In the genomic region with DNA sequence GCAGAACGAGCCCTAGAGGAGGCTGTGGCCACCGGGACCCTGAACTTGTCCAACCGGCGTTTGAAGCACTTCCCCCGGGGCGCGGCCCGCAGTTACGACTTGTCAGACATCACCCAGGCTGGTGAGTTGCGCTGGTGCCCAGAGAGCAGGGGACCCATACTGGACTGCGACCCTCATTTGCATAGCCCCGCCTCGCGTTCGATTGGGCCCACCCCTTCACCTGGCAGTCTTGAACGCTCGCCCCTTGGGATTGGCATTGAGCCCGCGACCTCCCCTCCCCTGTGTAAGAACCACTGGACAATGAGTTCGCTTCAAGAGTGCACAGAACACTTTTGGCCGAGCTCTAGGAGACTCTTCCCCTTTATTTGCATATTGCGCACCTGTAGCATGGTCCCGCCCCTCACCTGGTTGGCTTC, we compare ENCODE assay signal across 8 mouse cellular contexts. TPM values are rescaled to one million over a fixed set of nuclear protein-coding genes. Genes with fewer than 3 reads are reported as not detected.
DNase-seq lines count a peak whose midpoint lies in the region; ATAC-seq and TF ChIP-seq lines count a peak whose summit lies in the region.

No protein-coding gene starts in this region.

- in situ Hi-C loops in CH12.LX (cut with MboI; ENCODE audit: low pct_ligation_motif_present, low pct_unique_long_range_greater_than_20kb, low sequenced_read_pairs) = no loop called here

- TF ChIP-seq CTCF in cerebellum, adult 2 months (IDR thresholded peaks at IDR 0.05; ENCODE audit: borderline replicate concordance, insufficient read depth, low read depth, low read length) = no peak
- TF ChIP-seq CTCF in CH12.LX (conservative IDR thresholded peaks at IDR 0.05 in 1 of 2, IDR thresholded peaks at IDR 0.05 in 1 of 2; ENCODE audit: low read depth in 2 of 2, low read length in 2 of 2) = no peak
- no peak; the same call in 1 of the 2 replicates for TF ChIP-seq CTCF in kidney, postnatal 0 days (IDR thresholded peaks at IDR 0.05; ENCODE audit: low read depth)
- TF ChIP-seq CTCF in testis, adult 2 months (IDR thresholded peaks at IDR 0.05; ENCODE audit: control insufficient read depth, insufficient read depth, insufficient replicate concordance, low read depth, low read length) = no peak

- H3K79me2 ChIP-seq in CH12.LX (replicated peaks; ENCODE audit: control insufficient read depth, extremely low read depth, insufficient read depth, poor library complexity, severe bottlenecking) = peaks cover 14% of the 10 kb centered on the region

- H3K27ac ChIP-seq in cerebellum, adult 2 months (ENCODE audit: insufficient read depth, low read length) = peak overlapping the region; percentile 11; the same call in 1 of the 2 replicates
- peak overlapping the region; percentile 94 for H3K27ac ChIP-seq in CH12.LX (ENCODE audit: insufficient read depth, low read depth)
- peak overlapping the region; percentile 87 for H3K27ac ChIP-seq in forebrain, embryonic 11.5 days (ENCODE audit: low read depth, low read length)
- H3K27ac ChIP-seq in kidney, postnatal 0 days = peak overlapping the region; percentile 96
- peak overlapping the region; percentile 97 for H3K27ac ChIP-seq in testis, adult 2 months (ENCODE audit: control insufficient read depth, insufficient read depth, low read depth, low read length)

- peak overlapping the region; percentile 84 for H3K4me3 ChIP-seq in cerebellum, adult 2 months (replicated peaks; ENCODE audit: insufficient read depth, low read depth, low read length)
- peak overlapping the region; percentile 79 to 91 (median 81) for H3K4me3 ChIP-seq in CH12.LX (replicated peaks in 1 of 3; ENCODE audit: low read depth in 2 of 3, low read length in 2 of 3, poor library complexity in 1 of 3)
- peak overlapping the region; percentile 82 for H3K4me3 ChIP-seq in forebrain, embryonic 11.5 days (ENCODE audit: low read depth, low read length)
- peak overlapping the region; percentile 74 for H3K4me3 ChIP-seq in kidney, postnatal 0 days (replicated peaks; ENCODE audit: low read depth, low read length)
- peak overlapping the region; percentile 92 for H3K4me3 ChIP-seq in testis, adult 2 months (ENCODE audit: control insufficient read depth, low read depth, low read length)

- no peak for TF ChIP-seq POLR2A in cerebellum, adult 2 months (IDR thresholded peaks at IDR 0.05; ENCODE audit: borderline replicate concordance, insufficient read depth, low read length)
- no peak; the same call in 1 of the 2 replicates for TF ChIP-seq POLR2A in CH12.LX (IDR thresholded peaks at IDR 0.05; ENCODE audit: low read depth, low read length)
- TF ChIP-seq POLR2A in testis, adult 2 months (IDR thresholded peaks at IDR 0.05; ENCODE audit: control insufficient read depth, low read depth, low read length) = no peak; the same call in 1 of the 2 replicates

- WGBS in cerebellum, adult 2 months = 2% methylated on average over 23 of the region's 23 CpGs
- WGBS in forebrain, embryonic 11.5 days = under 1% methylated on average over 22 of the region's 23 CpGs
- WGBS in kidney, postnatal 0 days = under 1% methylated on average over 23 of the region's 23 CpGs

- no peak for TF ChIP-seq RAD21 in CH12.LX (IDR thresholded peaks at IDR 0.05; ENCODE audit: low read depth, low read length)

- H3K9me3 ChIP-seq in CH12.LX (replicated peaks; ENCODE audit: low read length) = no peaks in the 10 kb centered on the region
- no peaks in the 10 kb centered on the region for H3K9me3 ChIP-seq in forebrain, embryonic 11.5 days (ENCODE audit: control insufficient read depth, low read length)
- no peaks in the 10 kb centered on the region for H3K9me3 ChIP-seq in kidney, postnatal 0 days (replicated peaks; ENCODE audit: low read length)

- H3K9ac ChIP-seq in CH12.LX (ENCODE audit: insufficient read depth, low read depth) = peak overlapping the region; percentile 88
- peak overlapping the region; percentile 84 for H3K9ac ChIP-seq in forebrain, embryonic 11.5 days (ENCODE audit: low read length)
- peak overlapping the region; percentile 78 for H3K9ac ChIP-seq in kidney, postnatal 0 days (ENCODE audit: low read depth, low read length)

- peak; percentile 53 for ATAC-seq in forebrain, embryonic 11.5 days (replicated peaks; ENCODE audit: low FRiP score)
- peak; percentile 60 for ATAC-seq in kidney, postnatal 0 days (replicated peaks; ENCODE audit: low FRiP score, low read depth)

- H3K27me3 ChIP-seq in cerebellum, adult 2 months (ENCODE audit: control insufficient read depth, insufficient read depth, low read length) = no peaks in the 10 kb centered on the region
- H3K27me3 ChIP-seq in CH12.LX (replicated peaks) = no peaks in the 10 kb centered on the region
- H3K27me3 ChIP-seq in forebrain, embryonic 11.5 days (ENCODE audit: control insufficient read depth, insufficient read depth, low read length) = no peaks in the 10 kb centered on the region
- no peaks in the 10 kb centered on the region for H3K27me3 ChIP-seq in kidney, postnatal 0 days (ENCODE audit: insufficient read depth, low read length)
- no peaks in the 10 kb centered on the region for H3K27me3 ChIP-seq in testis, adult 2 months (ENCODE audit: control insufficient read depth, insufficient read depth, low read length)

- no peak for TF ChIP-seq EP300 in CH12.LX (IDR thresholded peaks at IDR 0.05; ENCODE audit: low read length)

- dilution Hi-C loops in CH12.LX (cut with MboI; ENCODE audit: extremely low pct_ligation_motif_present, extremely low pct_unique_long_range_greater_than_20kb, low sequenced_read_pairs) = no loop called here

- DNase-seq in cerebellum, adult 2 months = no peak
- no peak for DNase-seq in cerebellum, postnatal 36 days
- peak; percentile 67 for DNase-seq in CH12.LX (ENCODE audit: extremely low read depth)
- DNase-seq in forebrain, embryonic 11.5 days (ENCODE audit: low spot score) = no peak
- DNase-seq in kidney, postnatal 0 days (ENCODE audit: low spot score) = peak; percentile 61
- DNase-seq in lung, postnatal 36 days = peak; percentile 80
- DNase-seq in gastrocnemius, postnatal 36 days = no peak

- intact Hi-C loops in gastrocnemius, postnatal 36 days (cut with DNase I) = no loop called here

- H3K36me3 ChIP-seq in CH12.LX (replicated peaks in 1 of 2; ENCODE audit: control insufficient read depth in 1 of 2, insufficient read depth in 1 of 2, low read length in 1 of 2) = peaks cover 13 to 21% of the 10 kb centered on the region in 2 experiments
- no peaks in the 10 kb centered on the region for H3K36me3 ChIP-seq in forebrain, embryonic 11.5 days (ENCODE audit: control insufficient read depth, insufficient read depth, low read length)
- H3K36me3 ChIP-seq in kidney, postnatal 0 days (ENCODE audit: insufficient read depth, low read length) = peaks cover 11% of the 10 kb centered on the region; the same call in 1 of the 2 replicates
- no peaks in the 10 kb centered on the region for H3K36me3 ChIP-seq in testis, adult 2 months (ENCODE audit: control insufficient read depth, insufficient read depth, low read length)

- H3K4me2 ChIP-seq in CH12.LX (ENCODE audit: insufficient read depth, low read depth, poor library complexity, severe bottlenecking) = peak overlapping the region; percentile 57; the same call in 1 of the 2 replicates
- peak overlapping the region; percentile 86 for H3K4me2 ChIP-seq in forebrain, embryonic 11.5 days (ENCODE audit: low read depth, low read length, severe bottlenecking)
- peak overlapping the region; percentile 64 for H3K4me2 ChIP-seq in kidney, postnatal 0 days (ENCODE audit: low read length)

- H3K4me1 ChIP-seq in cerebellum, adult 2 months (ENCODE audit: control insufficient read depth, insufficient read depth, low read length) = peaks cover 18% of the 10 kb centered on the region
- peaks cover 16 to 48% of the 10 kb centered on the region in 2 experiments for H3K4me1 ChIP-seq in CH12.LX (ENCODE audit: control insufficient read depth in 1 of 2, insufficient read depth in 2 of 2)
- H3K4me1 ChIP-seq in forebrain, embryonic 11.5 days (replicated peaks; ENCODE audit: control insufficient read depth, insufficient read depth, low read length) = peaks cover 14% of the 10 kb centered on the region
- H3K4me1 ChIP-seq in kidney, postnatal 0 days (replicated peaks; ENCODE audit: insufficient read depth, low read length) = peaks cover 23% of the 10 kb centered on the region; the same call in 1 of the 2 replicates
- H3K4me1 ChIP-seq in testis, adult 2 months (ENCODE audit: control insufficient read depth, insufficient read depth, low read length) = peaks cover 8% of the 10 kb centered on the region

RNA-seq across cellular contexts. Expression of a gene that starts 0.3 kb away (rescaled TPM):
- polyA plus RNA-seq in cerebellum, adult 2 months (2012; rRNA removed) = 8.1 and 9.9 TPM in 2 replicates
- total RNA-seq in CH12.LX (2012; rRNA removed) (1.1 and 1.5 TPM in 2 replicates), CH12.LX (2014; rRNA removed) (0.50 and 1.1 TPM in 2 replicates)
- 7.4 and 9.0 TPM in 2 replicates for polyA plus RNA-seq in CH12.LX (2012; ENCODE audit: insufficient read length, low read depth)
- 9.9 and 15.3 TPM in 2 replicates for polyA plus RNA-seq in forebrain, embryonic 11.5 days (2014; fragmentation: Nextera tagmentation; extraction: Ambion mirVana)
- 5.3 and 6.2 TPM in 2 replicates for polyA plus RNA-seq in kidney, postnatal 0 days (2015; fragmentation: Nextera tagmentation; extraction: Ambion mirVana)
- polyA plus RNA-seq in testis, adult 2 months (2012; rRNA removed) = 15.0 and 15.6 TPM in 2 replicates
- total RNA-seq in gastrocnemius, postnatal 36 days (2021) = 1 to 10 TPM; 2.0 to 2.9 TPM

RNA-seq across cellular contexts. Expression of a gene that starts 0.4 kb away (rescaled TPM):
- polyA plus RNA-seq in cerebellum, adult 2 months (2012; rRNA removed) = 14.4 and 14.8 TPM in 2 replicates
- total RNA-seq in CH12.LX (2012; rRNA removed) (20.0 and 25.6 TPM in 2 replicates), CH12.LX (2014; rRNA removed) (9.0 and 9.9 TPM in 2 replicates)
- polyA plus RNA-seq in CH12.LX (2012; ENCODE audit: insufficient read length, low read depth) = 47.9 and 62.1 TPM in 2 replicates
- polyA plus RNA-seq in forebrain, embryonic 11.5 days (2014; fragmentation: Nextera tagmentation; extraction: Ambion mirVana) = 29.8 and 38.0 TPM in 2 replicates
- polyA plus RNA-seq in kidney, postnatal 0 days (2015; fragmentation: Nextera tagmentation; extraction: Ambion mirVana) = 42.6 and 42.9 TPM in 2 replicates
- 131 and 139 TPM in 2 replicates for polyA plus RNA-seq in testis, adult 2 months (2012; rRNA removed)
- total RNA-seq in gastrocnemius, postnatal 36 days (2021) = 10 to 100 TPM; 13.6 to 13.8 TPM

RNA-seq across cellular contexts. Expression of a gene that starts 0.5 kb away (rescaled TPM):
- polyA plus RNA-seq in cerebellum, adult 2 months (2012; rRNA removed) = 0.25 and 0.31 TPM in 2 replicates
- total RNA-seq in CH12.LX (2012; rRNA removed) (0.13 TPM in 2 replicates), CH12.LX (2014; rRNA removed) (not detected in 2 replicates)
- 0.24 and 0.26 TPM in 2 replicates for polyA plus RNA-seq in CH12.LX (2012; ENCODE audit: insufficient read length, low read depth)
- polyA plus RNA-seq in forebrain, embryonic 11.5 days (2014; fragmentation: Nextera tagmentation; extraction: Ambion mirVana) = 0.12 and 0.17 TPM in 2 replicates
- 0.14 and 0.17 TPM in 2 replicates for polyA plus RNA-seq in kidney, postnatal 0 days (2015; fragmentation: Nextera tagmentation; extraction: Ambion mirVana)
- 175 and 181 TPM in 2 replicates for polyA plus RNA-seq in testis, adult 2 months (2012; rRNA removed)
- not detected for total RNA-seq in gastrocnemius, postnatal 36 days (2021)

RNA-seq across cellular contexts. Expression of a gene that starts 11.8 kb away (rescaled TPM):
- polyA plus RNA-seq in cerebellum, adult 2 months (2012; rRNA removed) = 17.1 and 19.7 TPM in 2 replicates
- total RNA-seq in CH12.LX (2012; rRNA removed) (2.2 and 2.4 TPM in 2 replicates), CH12.LX (2014; rRNA removed) (0.72 and 2.1 TPM in 2 replicates)
- polyA plus RNA-seq in CH12.LX (2012; ENCODE audit: insufficient read length, low read depth) = 12.1 and 16.6 TPM in 2 replicates
- polyA plus RNA-seq in forebrain, embryonic 11.5 days (2014; fragmentation: Nextera tagmentation; extraction: Ambion mirVana) = 9.3 and 10.7 TPM in 2 replicates
- 5.3 and 5.4 TPM in 2 replicates for polyA plus RNA-seq in kidney, postnatal 0 days (2015; fragmentation: Nextera tagmentation; extraction: Ambion mirVana)
- polyA plus RNA-seq in testis, adult 2 months (2012; rRNA removed) = 37.9 and 42.4 TPM in 2 replicates
- 1 to 10 TPM; 2.3 to 2.7 TPM for total RNA-seq in gastrocnemius, postnatal 36 days (2021)

RNA-seq across cellular contexts. Expression of a gene that starts 15.7 kb away (rescaled TPM):
- polyA plus RNA-seq in cerebellum, adult 2 months (2012; rRNA removed) = 11.3 and 15.1 TPM in 2 replicates
- 0.30 and 0.46 TPM in 2 replicates for total RNA-seq in CH12.LX (2012; rRNA removed)
- total RNA-seq in CH12.LX (2014; rRNA removed) = not detected in 2 replicates
- polyA plus RNA-seq in CH12.LX (2012; ENCODE audit: insufficient read length, low read depth) = 0.76 and 0.97 TPM in 2 replicates
- 54.8 and 63.0 TPM in 2 replicates for polyA plus RNA-seq in forebrain, embryonic 11.5 days (2014; fragmentation: Nextera tagmentation; extraction: Ambion mirVana)
- polyA plus RNA-seq in kidney, postnatal 0 days (2015; fragmentation: Nextera tagmentation; extraction: Ambion mirVana) = 120 and 136 TPM in 2 replicates
- 98.5 and 102 TPM in 2 replicates for polyA plus RNA-seq in testis, adult 2 months (2012; rRNA removed)
- 10 to 100 TPM; 57.1 to 66.1 TPM for total RNA-seq in gastrocnemius, postnatal 36 days (2021)

Comparison
In these comparisons a context has a peak if more than half of its experiments do, and no peak if none do; other contexts are left out.
1. DNase-seq: peak in CH12.LX (single experiment), kidney, postnatal 0 days (single experiment) and lung, postnatal 36 days (single experiment); none in cerebellum, adult 2 months (0 of 2), cerebellum, postnatal 36 days (0 of 2), forebrain, embryonic 11.5 days (single experiment) and gastrocnemius, postnatal 36 days (0 of 2).
2. H3K27ac ChIP-seq: peak in every context shown above with its lines; median percentile 97 in testis, adult 2 months; 96 in kidney, postnatal 0 days; 94 in CH12.LX; 87 in forebrain, embryonic 11.5 days; 11 in cerebellum, adult 2 months.
3. RNA of a gene that starts 0.5 kb away (polyA plus RNA-seq): 175 to 181 TPM in testis, adult 2 months; 0.25 to 0.31 TPM in cerebellum, adult 2 months, 0.24 to 0.26 TPM in CH12.LX, 0.14 to 0.17 TPM in kidney, postnatal 0 days and 0.12 to 0.17 TPM in forebrain, embryonic 11.5 days; every median in the first group is over 100 times any median in the second.
4. Peak in every context shown above with its lines, with median percentiles within 50 percentile points of each other: H3K4me3 ChIP-seq, H3K4me2 ChIP-seq and H3K9ac ChIP-seq.